Mouse (Mus musculus): ENCODE data around the gene L1td1. TPM values are rescaled to one million over a fixed set of nuclear protein-coding genes. Genes with fewer than 3 reads are reported as not detected.

L1td1 gene
- polyA plus RNA-seq, 1 experiment, result 21.1 TPM

DNA sequence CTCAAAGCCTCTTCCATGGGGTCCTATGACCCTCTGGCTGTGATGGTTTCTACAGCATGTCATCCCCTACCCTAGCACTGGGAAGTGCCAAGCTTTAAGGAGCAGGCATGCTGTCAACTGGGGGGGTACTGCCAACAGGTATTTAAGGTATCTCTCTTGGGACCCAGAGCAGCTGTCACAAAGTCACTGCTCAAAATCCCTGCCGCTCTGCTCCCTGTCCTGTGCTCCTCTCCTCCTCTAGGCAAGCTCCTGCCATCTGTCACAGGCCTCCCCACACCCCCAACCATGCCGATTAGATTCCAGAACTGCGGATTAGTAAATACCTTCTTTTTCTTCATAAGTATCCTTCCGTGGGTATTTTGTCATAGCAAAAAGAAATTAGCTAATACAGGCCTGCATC is 27.9 kb downstream of the L1td1 start:
- TF ChIP-seq POLR2A (IDR thresholded peaks at IDR 0.05; ENCODE audit: borderline replicate concordance, control insufficient read depth, low read depth, low read length), result no peak
- no peak for TF ChIP-seq CTCF (IDR thresholded peaks at IDR 0.05; ENCODE audit: control insufficient read depth, insufficient read depth, low read length)
- H3K4me1 ChIP-seq (ENCODE audit: control insufficient read depth, insufficient read depth, low read length), result no peaks in the 10 kb centered on the region
- H3K4me3 ChIP-seq (replicated peaks; ENCODE audit: control insufficient read depth, low read depth, low read length), result no peak overlapping the region
- H3K27ac ChIP-seq (ENCODE audit: control insufficient read depth, insufficient read depth, low read depth, low read length, poor library complexity), result no peak overlapping the region
- 81% methylated on average over 4 of the region's 4 CpGs for WGBS

- 87% methylated on average over 11 of the region's 11 CpGs for WGBS
- H3K4me1 ChIP-seq (ENCODE audit: control insufficient read depth, insufficient read depth, low read length), result no peaks in the 10 kb centered on the region
- H3K27ac ChIP-seq (ENCODE audit: control insufficient read depth, insufficient read depth, low read depth, low read length, poor library complexity), result no peak overlapping the region
- TF ChIP-seq POLR2A (IDR thresholded peaks at IDR 0.05; ENCODE audit: borderline replicate concordance, control insufficient read depth, low read depth, low read length) (no peak), CTCF (IDR thresholded peaks at IDR 0.05; ENCODE audit: control insufficient read depth, insufficient read depth, low read length) (no peak)
- H3K4me3 ChIP-seq (replicated peaks; ENCODE audit: control insufficient read depth, low read depth, low read length), result no peak overlapping the region
Measured at GRCm38 (mm10) chr4:98756141-98756540, 29.6 kb downstream of the L1td1 start.

- H3K4me3 ChIP-seq (replicated peaks; ENCODE audit: control insufficient read depth, low read depth, low read length), result no peak overlapping the region
- no peaks in the 10 kb centered on the region for H3K4me1 ChIP-seq (ENCODE audit: control insufficient read depth, insufficient read depth, low read length)
- no peak for TF ChIP-seq CTCF (IDR thresholded peaks at IDR 0.05; ENCODE audit: control insufficient read depth, insufficient read depth, low read length)
- TF ChIP-seq POLR2A (IDR thresholded peaks at IDR 0.05; ENCODE audit: borderline replicate concordance, control insufficient read depth, low read depth, low read length), result no peak
- no peak overlapping the region for H3K27ac ChIP-seq (ENCODE audit: control insufficient read depth, insufficient read depth, low read depth, low read length, poor library complexity)
- 75% methylated on average over 4 of the region's 4 CpGs for WGBS
Measured at GRCm38 (mm10) chr4:98758012-98758821, 31.7 kb downstream of the L1td1 start.

- no peaks in the 10 kb centered on the region for H3K4me1 ChIP-seq (ENCODE audit: control insufficient read depth, insufficient read depth, low read length)
- 79% methylated on average over 3 of the region's 3 CpGs for WGBS
- no peak for TF ChIP-seq CTCF (IDR thresholded peaks at IDR 0.05; ENCODE audit: control insufficient read depth, insufficient read depth, low read length)
- no peak for TF ChIP-seq POLR2A (IDR thresholded peaks at IDR 0.05; ENCODE audit: borderline replicate concordance, control insufficient read depth, low read depth, low read length)
- H3K4me3 ChIP-seq (replicated peaks; ENCODE audit: control insufficient read depth, low read depth, low read length), result no peak overlapping the region
- H3K27ac ChIP-seq (ENCODE audit: control insufficient read depth, insufficient read depth, low read depth, low read length, poor library complexity), result no peak overlapping the region
Measured at GRCm38 (mm10) chr4:98758872-98759518, 32.5 kb downstream of the L1td1 start.

- H3K4me3 ChIP-seq (replicated peaks; ENCODE audit: control insufficient read depth, low read depth, low read length), result no peak overlapping the region
- TF ChIP-seq CTCF (IDR thresholded peaks at IDR 0.05; ENCODE audit: control insufficient read depth, insufficient read depth, low read length) (no peak), POLR2A (IDR thresholded peaks at IDR 0.05; ENCODE audit: borderline replicate concordance, control insufficient read depth, low read depth, low read length) (no peak)
- 73% methylated on average over 14 of the region's 14 CpGs for WGBS
- H3K27ac ChIP-seq (ENCODE audit: control insufficient read depth, insufficient read depth, low read depth, low read length, poor library complexity), result no peak overlapping the region
- H3K4me1 ChIP-seq (ENCODE audit: control insufficient read depth, insufficient read depth, low read length), result no peaks in the 10 kb centered on the region
Measured at GRCm38 (mm10) chr4:98767134-98768133, 40.9 kb downstream of the L1td1 start.

GRCm38 (mm10) chr4:98773785-98774184 is 47.3 kb downstream of the L1td1 start:
- Histone ChIP-seq H3K4me3 (replicated peaks; ENCODE audit: control insufficient read depth, low read depth, low read length) (no peak overlapping the region), H3K4me1 (ENCODE audit: control insufficient read depth, insufficient read depth, low read length) (no peaks in the 10 kb centered on the region), H3K27ac (ENCODE audit: control insufficient read depth, insufficient read depth, low read depth, low read length, poor library complexity) (no peak overlapping the region)
- WGBS, result 69% methylated on average over 5 of the region's 5 CpGs
- no peak for TF ChIP-seq POLR2A (IDR thresholded peaks at IDR 0.05; ENCODE audit: borderline replicate concordance, control insufficient read depth, low read depth, low read length)
- no peak for TF ChIP-seq CTCF (IDR thresholded peaks at IDR 0.05; ENCODE audit: control insufficient read depth, insufficient read depth, low read length)

DNA sequence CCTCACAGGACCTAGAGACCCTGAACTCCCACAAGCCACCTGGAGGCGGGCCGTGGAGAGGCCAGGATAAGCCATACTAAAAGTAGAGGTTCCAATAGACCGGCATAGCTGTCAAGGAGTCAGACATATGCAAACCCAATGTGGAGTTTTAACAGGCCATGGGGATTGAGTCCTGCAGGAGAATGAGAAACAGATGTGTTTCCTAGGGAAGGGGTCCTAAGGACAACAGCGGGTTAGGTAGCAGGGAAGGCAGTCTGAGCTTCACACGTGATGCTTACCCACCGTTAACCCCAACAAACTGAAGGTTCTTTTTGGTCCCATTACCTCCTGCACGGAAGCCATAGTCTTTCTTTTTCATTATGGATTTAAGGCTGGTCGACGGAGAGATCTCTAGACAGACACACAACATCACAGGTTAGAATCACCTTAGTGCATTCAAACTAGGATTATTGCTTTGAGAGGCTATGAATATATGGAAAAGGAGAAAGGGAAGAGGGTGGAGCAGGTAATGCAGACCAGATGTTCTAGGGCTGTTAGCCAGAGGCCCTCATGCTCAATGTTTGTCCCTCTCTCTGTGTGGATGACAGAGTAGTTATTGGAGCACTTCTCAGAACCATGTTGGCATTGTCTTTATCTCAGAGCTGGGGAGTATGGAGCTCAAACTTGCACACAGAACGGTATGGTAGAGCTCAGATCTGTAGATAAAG is 50.3 kb downstream of the L1td1 start:
- no peak for TF ChIP-seq CTCF (IDR thresholded peaks at IDR 0.05; ENCODE audit: control insufficient read depth, insufficient read depth, low read length)
- TF ChIP-seq POLR2A (IDR thresholded peaks at IDR 0.05; ENCODE audit: borderline replicate concordance, control insufficient read depth, low read depth, low read length), result no peak
- Histone ChIP-seq H3K4me3 (replicated peaks; ENCODE audit: control insufficient read depth, low read depth, low read length) (no peak overlapping the region), H3K4me1 (ENCODE audit: control insufficient read depth, insufficient read depth, low read length) (no peaks in the 10 kb centered on the region), H3K27ac (ENCODE audit: control insufficient read depth, insufficient read depth, low read depth, low read length, poor library complexity) (no peak overlapping the region)
- WGBS, result 80% methylated on average over 10 of the region's 10 CpGs

Data from bone marrow, adult 2 months (tissue).